Mouse (Mus musculus) ES-Bruce4 (cell line): Measurements from ENCODE around the gene Tbc1d10c. TPM values are rescaled to one million over a fixed set of nuclear protein-coding genes. Genes with fewer than 3 reads are reported as not detected.
A peak's percentile ranks its signal among the peaks of the same experiment; 100 is the strongest.

Experiments used
- H3K27ac ChIP-seq: 2 replicates; pipeline ENCODE4 v1.5.1; 2012; ENCODE audit warnings: low read length, inconsistent platforms; ENCODE audit not compliant: insufficient read depth
- H3K27me3 ChIP-seq: 2 replicates; pipeline ENCODE4 v1.6.1; 2012; ENCODE audit warnings: mild to moderate bottlenecking, low read length, inconsistent platforms; ENCODE audit not compliant: control insufficient read depth, poor library complexity, insufficient read depth, severe bottlenecking
- H3K36me3 ChIP-seq: 2 replicates; pipeline ENCODE4 v1.6.1; 2012; ENCODE audit warnings: inconsistent platforms, mild to moderate bottlenecking, low read length, moderate library complexity; ENCODE audit not compliant: control insufficient read depth, poor library complexity, insufficient read depth, severe bottlenecking
- H3K4me1 ChIP-seq: one replicate; pipeline ENCODE4 v1.8.1; 2011; ENCODE audit warnings: low read length; ENCODE audit not compliant: control insufficient read depth, insufficient read depth
- H3K4me3 ChIP-seq: 2 replicates; pipeline ENCODE4 v1.5.1; 2011; ENCODE audit warnings: low read depth, mild to moderate bottlenecking, low read length
- H3K9ac ChIP-seq: 2 replicates; pipeline ENCODE4 v1.6.1; 2012; ENCODE audit warnings: low read depth, mild to moderate bottlenecking, inconsistent platforms; ENCODE audit not compliant: poor library complexity, severe bottlenecking
- H3K9me3 ChIP-seq: replicated peaks from 2 replicates; pipeline ENCODE4 v1.6.1; 2012; ENCODE audit warnings: mild to moderate bottlenecking, low read length, inconsistent platforms; ENCODE audit not compliant: control insufficient read depth, poor library complexity, insufficient read depth, severe bottlenecking
- CTCF ChIP-seq: IDR thresholded peaks from one replicate; pipeline ENCODE4 v1.8.1; 2011; ENCODE audit warnings: low read depth, low read length
- EP300 ChIP-seq: IDR thresholded peaks from 2 replicates; pipeline ENCODE4 v1.6.1; 2011; ENCODE audit warnings: low read depth, low read length; ENCODE audit not compliant: insufficient read depth
- POLR2A ChIP-seq: IDR thresholded peaks from one replicate; pipeline ENCODE4 v1.8.1; 2011; ENCODE audit warnings: low read length; ENCODE audit not compliant: insufficient read depth
- polyA plus RNA-seq: library from polyadenylated mRNA; stranded (reverse); fragments of >200 nt; gene quantifications from 2 replicates; pipeline ENCODE4 v1.2.4, GENCODE M21; 2011; ENCODE audit warnings: low read depth; ENCODE audit not compliant: missing spikeins, insufficient read depth, insufficient read length

The Tbc1d10c gene
- polyA plus RNA-seq, 1 experiment, result 1.2 TPM

- Histone ChIP-seq H3K4me1 (no peaks in the 10 kb centered on the region), H3K9ac (no peak within 1 kb of the TSS), H3K36me3 (no peaks in the 10 kb centered on the region), H3K9me3 (no peaks in the 10 kb centered on the region), H3K27me3 (no peaks in the 10 kb centered on the region), H3K27ac (no peak within 1 kb of the TSS), H3K4me3 (no peak within 1 kb of the TSS)
- TF ChIP-seq POLR2A (no peak), CTCF (no peak), EP300 (no peak)
Measured at GRCm38 (mm10) chr19:4175368-4175947, 15.6 kb downstream of the Tbc1d10c start, which contains the start of gene Carns1. Gene Carns1, minus strand, starts transcription at chr19:4175479.

GRCm38 (mm10) chr19:4172925-4173324 is 18.2 kb downstream of the Tbc1d10c start:
- no peak overlapping the region for H3K9ac ChIP-seq
- no peak overlapping the region for H3K4me3 ChIP-seq
- no peaks in the 10 kb centered on the region for H3K9me3 ChIP-seq
- TF ChIP-seq POLR2A (no peak), EP300 (no peak), CTCF (no peak)
- H3K27ac ChIP-seq, result no peak overlapping the region
- H3K36me3 ChIP-seq, result no peaks in the 10 kb centered on the region
- H3K4me1 ChIP-seq, result no peaks in the 10 kb centered on the region
- no peaks in the 10 kb centered on the region for H3K27me3 ChIP-seq

- no peaks in the 10 kb centered on the region for H3K9me3 ChIP-seq
- no peaks in the 10 kb centered on the region for H3K27me3 ChIP-seq
- no peaks in the 10 kb centered on the region for H3K4me1 ChIP-seq
- H3K36me3 ChIP-seq, result no peaks in the 10 kb centered on the region
- TF ChIP-seq POLR2A, result no peak
- TF ChIP-seq CTCF, result no peak
- TF ChIP-seq EP300, result no peak
- no peak overlapping the region for H3K4me3 ChIP-seq
- no peak overlapping the region for H3K9ac ChIP-seq
- no peak overlapping the region for H3K27ac ChIP-seq
Measured at GRCm38 (mm10) chr19:4171393-4172290, 19.4 kb downstream of the Tbc1d10c start.

- Histone ChIP-seq H3K9ac (no peak overlapping the region), H3K9me3 (no peaks in the 10 kb centered on the region), H3K36me3 (no peaks in the 10 kb centered on the region), H3K27ac (no peak overlapping the region), H3K4me1 (no peaks in the 10 kb centered on the region), H3K4me3 (0 out of 2 replicates have a peak overlapping the region, but pooled peaks have one; percentile 22), H3K27me3 (no peaks in the 10 kb centered on the region)
- TF ChIP-seq EP300 (no peak), CTCF (no peak), POLR2A (no peak)
Measured at GRCm38 (mm10) chr19:4170723-4171392, 20.2 kb downstream of the Tbc1d10c start.

- no peaks in the 10 kb centered on the region for H3K4me1 ChIP-seq
- H3K27ac ChIP-seq, result no peak overlapping the region
- H3K4me3 ChIP-seq, result peak overlapping the region; percentile 87
- no peaks in the 10 kb centered on the region for H3K36me3 ChIP-seq
- TF ChIP-seq POLR2A, result no peak
- no peak for TF ChIP-seq CTCF
- no peak for TF ChIP-seq EP300
- H3K27me3 ChIP-seq, result no peaks in the 10 kb centered on the region
- no peaks in the 10 kb centered on the region for H3K9me3 ChIP-seq
- peak overlapping the region; percentile 68 for H3K9ac ChIP-seq
Measured at GRCm38 (mm10) chr19:4169810-4170209, 21.3 kb downstream of the Tbc1d10c start.
